ENCODE assay signal across 25 mouse cellular contexts in the genomic region with DNA sequence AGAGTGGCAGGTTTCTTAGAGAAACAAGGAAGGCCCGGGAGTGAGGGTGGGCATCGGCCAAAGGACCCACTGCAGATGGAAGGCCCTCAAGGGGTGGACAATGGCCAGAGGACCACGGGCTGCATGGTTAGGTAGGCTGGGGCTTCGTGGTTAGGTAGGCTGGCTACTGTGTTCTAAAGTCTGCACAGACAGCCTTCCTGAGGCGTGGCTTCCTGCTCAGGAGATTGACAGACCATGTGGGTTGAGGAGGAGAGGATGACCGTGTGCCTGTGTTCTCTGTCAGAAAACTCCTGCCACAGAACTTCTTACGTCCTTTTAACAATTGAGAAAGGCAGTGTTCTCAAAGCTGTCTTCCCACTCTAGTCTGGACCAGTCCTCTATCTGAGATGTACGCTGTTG. TPM values are rescaled to one million over a fixed set of nuclear protein-coding genes. Genes with fewer than 3 reads are reported as not detected.
DNase-seq lines count a peak whose midpoint lies in the region; ATAC-seq and TF ChIP-seq lines count a peak whose summit lies in the region.
"Had no signal": no experiment of that assay in that cellular context is flagged by ENCODE, and none has a peak within 500 bp of the region (broad histone marks: within the 10 kb centered on the region; RNA-seq: fewer than 3 reads in every experiment).

No protein-coding gene starts in this region.

- peaks cover 23 to 45% of the 10 kb centered on the region in 2 experiments for H3K4me1 ChIP-seq in CH12.LX (ENCODE audit: control insufficient read depth in 1 of 2, insufficient read depth in 2 of 2)
- no peaks in the 10 kb centered on the region for H3K4me1 ChIP-seq in liver, embryonic 16.5 days (ENCODE audit: control insufficient read depth, low read depth, low read length)
- H3K4me1 ChIP-seq in intestine, embryonic 15.5 days (replicated peaks) = no peaks in the 10 kb centered on the region
- H3K4me1 ChIP-seq in midbrain, embryonic 13.5 days (replicated peaks) = no peaks in the 10 kb centered on the region
- H3K4me1 ChIP-seq: heart, embryonic 13.5 days had no signal

- TF ChIP-seq POLR2A in CH12.LX (IDR thresholded peaks at IDR 0.05; ENCODE audit: low read depth, low read length) = no peak

- peak; percentile 55 to 56 for DNase-seq in spleen, postnatal 36 days (ENCODE audit: low spot score in 2 of 2)
- no peak for DNase-seq in spleen, adult 12 weeks (ENCODE audit: low spot score)
- peak; percentile 35 for DNase-seq in CH12.LX (ENCODE audit: extremely low read depth)
- peak; percentile 24 for DNase-seq in thymus, postnatal 25 days
- DNase-seq in heart, postnatal 10 days = no peak
- DNase-seq: cerebellum, adult 11-12 months; gastrocnemius, postnatal 14 days; kidney, adult 11 months; right cerebral cortex, postnatal 14 days had no signal

- peak overlapping the region; percentile 71 for H3K27ac ChIP-seq in CH12.LX (ENCODE audit: insufficient read depth, low read depth)
- peak overlapping the region; percentile 7 for H3K27ac ChIP-seq in liver, embryonic 16.5 days (ENCODE audit: low read length)
- H3K27ac ChIP-seq in intestine, embryonic 15.5 days = no peak overlapping the region
- no peak overlapping the region for H3K27ac ChIP-seq in midbrain, embryonic 13.5 days
- H3K27ac ChIP-seq: forebrain, embryonic 10.5 days; heart, embryonic 13.5 days; hindbrain, embryonic 12.5 days; liver, embryonic 14.5 days; macrophage; stomach, postnatal 0 days had no signal

- intact Hi-C loops in heart, postnatal 10 days (cut with DNase I) = loop anchor here (5.0 kb wide), 1 partner anchor 738 kb away; no protein-coding TSS in a partner anchor

- H3K4me3 ChIP-seq in CH12.LX (replicated peaks in 1 of 3; ENCODE audit: low read depth in 2 of 3, low read length in 2 of 3, poor library complexity in 1 of 3) = no peak overlapping the region
- no peak overlapping the region for H3K4me3 ChIP-seq in liver, embryonic 16.5 days (ENCODE audit: low read depth, low read length)
- H3K4me3 ChIP-seq in intestine, embryonic 15.5 days (replicated peaks) = no peak overlapping the region
- no peak overlapping the region for H3K4me3 ChIP-seq in midbrain, embryonic 13.5 days (replicated peaks)
- H3K4me3 ChIP-seq: forebrain, embryonic 10.5 days; heart, embryonic 13.5 days; hindbrain, embryonic 12.5 days had no signal

- 36% methylated on average over 8 of the region's 8 CpGs for whole genome bisulfite sequencing in liver, embryonic 16.5 days (ENCODE audit: insufficient replicate concordance)
- 73% methylated on average over 8 of the region's 8 CpGs for WGBS in intestine, embryonic 15.5 days
- 83% methylated on average over 8 of the region's 8 CpGs for WGBS in midbrain, embryonic 13.5 days

- in situ Hi-C loops in CH12.LX (cut with MboI; ENCODE audit: low pct_ligation_motif_present, low pct_unique_long_range_greater_than_20kb, low sequenced_read_pairs) = no loop called here

- H3K36me3 ChIP-seq in CH12.LX (replicated peaks in 1 of 2; ENCODE audit: control insufficient read depth in 1 of 2, insufficient read depth in 1 of 2, low read length in 1 of 2) = peaks cover 0 to 2% of the 10 kb centered on the region in 2 experiments
- no peaks in the 10 kb centered on the region for H3K36me3 ChIP-seq in liver, embryonic 16.5 days (ENCODE audit: control insufficient read depth, insufficient read depth)
- H3K36me3 ChIP-seq in intestine, embryonic 15.5 days = no peaks in the 10 kb centered on the region
- H3K36me3 ChIP-seq in midbrain, embryonic 13.5 days = no peaks in the 10 kb centered on the region
- H3K36me3 ChIP-seq: forebrain, embryonic 10.5 days; heart, embryonic 13.5 days; hindbrain, embryonic 12.5 days had no signal

- no peak overlapping the region for H3K9ac ChIP-seq in CH12.LX (ENCODE audit: insufficient read depth, low read depth)
- no peak overlapping the region for H3K9ac ChIP-seq in liver, embryonic 16.5 days (ENCODE audit: low read depth, low read length)
- no peak overlapping the region for H3K9ac ChIP-seq in intestine, embryonic 15.5 days
- H3K9ac ChIP-seq in midbrain, embryonic 13.5 days (replicated peaks) = no peak overlapping the region
- H3K9ac ChIP-seq: heart, embryonic 13.5 days; hindbrain, embryonic 12.5 days; liver, embryonic 14.5 days had no signal

- H3K79me2 ChIP-seq in CH12.LX (replicated peaks; ENCODE audit: control insufficient read depth, extremely low read depth, insufficient read depth, poor library complexity, severe bottlenecking) = no peaks in the 10 kb centered on the region

- ATAC-seq in liver, embryonic 16.5 days (ENCODE audit: low read depth) = 0 out of 2 replicates have a peak, but pooled peaks have one; percentile 24
- ATAC-seq in intestine, embryonic 15.5 days = no peak
- no peak for ATAC-seq in midbrain, embryonic 13.5 days
- ATAC-seq: midbrain, embryonic 16.5 days had no signal

- no peak for TF ChIP-seq EP300 in CH12.LX (IDR thresholded peaks at IDR 0.05; ENCODE audit: low read length)

- H3K9me3 ChIP-seq in CH12.LX (replicated peaks; ENCODE audit: low read length) = no peaks in the 10 kb centered on the region
- H3K9me3 ChIP-seq in liver, embryonic 16.5 days (replicated peaks; ENCODE audit: control insufficient read depth, low read length) = no peaks in the 10 kb centered on the region
- H3K9me3 ChIP-seq in intestine, embryonic 15.5 days = no peaks in the 10 kb centered on the region
- H3K9me3 ChIP-seq in midbrain, embryonic 13.5 days = no peaks in the 10 kb centered on the region
- H3K9me3 ChIP-seq: forebrain, embryonic 10.5 days; heart, embryonic 13.5 days; hindbrain, embryonic 12.5 days had no signal

- dilution Hi-C loops in CH12.LX (cut with MboI; ENCODE audit: extremely low pct_ligation_motif_present, extremely low pct_unique_long_range_greater_than_20kb, low sequenced_read_pairs) = no loop called here

- TF ChIP-seq CTCF in CH12.LX (conservative IDR thresholded peaks at IDR 0.05 in 1 of 2, IDR thresholded peaks at IDR 0.05 in 1 of 2; ENCODE audit: low read depth in 2 of 2, low read length in 2 of 2) = no peak

- H3K27me3 ChIP-seq in CH12.LX (replicated peaks) = no peaks in the 10 kb centered on the region
- no peaks in the 10 kb centered on the region for H3K27me3 ChIP-seq in liver, embryonic 16.5 days (ENCODE audit: control insufficient read depth, insufficient read depth, low read depth, low read length)
- H3K27me3 ChIP-seq in intestine, embryonic 15.5 days (replicated peaks) = no peaks in the 10 kb centered on the region
- H3K27me3 ChIP-seq in midbrain, embryonic 13.5 days = no peaks in the 10 kb centered on the region
- H3K27me3 ChIP-seq: heart, embryonic 13.5 days; hindbrain, embryonic 12.5 days had no signal

- no peak overlapping the region for H3K4me2 ChIP-seq in CH12.LX (ENCODE audit: insufficient read depth, low read depth, poor library complexity, severe bottlenecking)
- no peak overlapping the region for H3K4me2 ChIP-seq in liver, embryonic 16.5 days (ENCODE audit: low read depth, low read length)
- H3K4me2 ChIP-seq in intestine, embryonic 15.5 days (replicated peaks) = no peak overlapping the region
- no peak overlapping the region for H3K4me2 ChIP-seq in midbrain, embryonic 13.5 days (replicated peaks)
- H3K4me2 ChIP-seq: heart, embryonic 13.5 days; hindbrain, embryonic 12.5 days had no signal

- TF ChIP-seq RAD21 in CH12.LX (IDR thresholded peaks at IDR 0.05; ENCODE audit: low read depth, low read length) = no peak

TF ChIP-seq in CH12.LX, 34 proteins besides CTCF, POLR2A, EP300 and RAD21 (continues in another document):
- TF ChIP-seq MYC (IDR thresholded peaks at IDR 0.05; ENCODE audit: low read depth, low read length) = peak; percentile 35; the same call in 1 of the 2 replicates

RNA-seq across cellular contexts. Expression of a gene that starts 22.6 kb away (rescaled TPM):
- total RNA-seq in CH12.LX (2012; rRNA removed) = 1.3 and 1.4 TPM in 2 replicates
- total RNA-seq in CH12.LX (2014; rRNA removed) = 19.9 and 25.1 TPM in 2 replicates
- polyA plus RNA-seq in CH12.LX (2012; ENCODE audit: insufficient read length, low read depth) = 4.7 and 10.2 TPM in 2 replicates
- 1.2 and 1.4 TPM in 2 replicates for polyA plus RNA-seq in liver, embryonic 16.5 days (2015; fragmentation: Nextera tagmentation; extraction: Ambion mirVana)
- 17.2 and 17.8 TPM in 2 replicates for polyA plus RNA-seq in intestine, embryonic 15.5 days (2015; fragmentation: Nextera tagmentation; extraction: Ambion mirVana)
- polyA plus RNA-seq in midbrain, embryonic 13.5 days (2015; fragmentation: Nextera tagmentation; extraction: Ambion mirVana) = 28.4 and 41.5 TPM in 2 replicates
- total RNA-seq in heart, postnatal 10 days (2021) = 1 to 10 TPM in 1 of 2 experiments, not detected in 1; 2.3 TPM

RNA-seq across cellular contexts. Expression of a gene that starts 30.3 kb away (rescaled TPM):
- total RNA-seq in CH12.LX (2012; rRNA removed) (not detected in 2 replicates), CH12.LX (2014; rRNA removed) (not detected in 2 replicates)
- not detected in 2 replicates for polyA plus RNA-seq in CH12.LX (2012; ENCODE audit: insufficient read length, low read depth)
- not detected in 2 replicates for polyA plus RNA-seq in liver, embryonic 16.5 days (2015; fragmentation: Nextera tagmentation; extraction: Ambion mirVana)
- not detected in 2 replicates for polyA plus RNA-seq in intestine, embryonic 15.5 days (2015; fragmentation: Nextera tagmentation; extraction: Ambion mirVana)
- polyA plus RNA-seq in midbrain, embryonic 13.5 days (2015; fragmentation: Nextera tagmentation; extraction: Ambion mirVana) = not detected in 2 replicates
- not detected for total RNA-seq in heart, postnatal 10 days (2021)
- total RNA-seq: gastrocnemius, postnatal 14 days; layer of hippocampus, postnatal 14 days; left cerebral cortex, postnatal 25 days had no signal
- polyA plus RNA-seq: brain, embryonic 14.5 days; embryonic facial prominence, embryonic 14.5 days; forebrain, embryonic 10.5 days; frontal cortex, adult 2 months; heart, embryonic 13.5 days; hindbrain, embryonic 12.5 days; liver, embryonic 14.5 days; macrophage; neural tube, embryonic 11.5 days; stomach, postnatal 0 days had no signal

RNA-seq across cellular contexts. Expression of a gene that starts 30.4 kb away (rescaled TPM):
- total RNA-seq in CH12.LX (2012; rRNA removed) = not detected in 2 replicates
- not detected in 2 replicates for total RNA-seq in CH12.LX (2014; rRNA removed)
- polyA plus RNA-seq in CH12.LX (2012; ENCODE audit: insufficient read length, low read depth) = not detected in 2 replicates
- not detected in 2 replicates for polyA plus RNA-seq in liver, embryonic 16.5 days (2015; fragmentation: Nextera tagmentation; extraction: Ambion mirVana)
- not detected in 2 replicates for polyA plus RNA-seq in intestine, embryonic 15.5 days (2015; fragmentation: Nextera tagmentation; extraction: Ambion mirVana)
- not detected in 2 replicates for polyA plus RNA-seq in midbrain, embryonic 13.5 days (2015; fragmentation: Nextera tagmentation; extraction: Ambion mirVana)
- total RNA-seq in heart, postnatal 10 days (2021) = not detected
- total RNA-seq: gastrocnemius, postnatal 14 days; layer of hippocampus, postnatal 14 days; left cerebral cortex, postnatal 25 days had no signal
- polyA plus RNA-seq: embryonic facial prominence, embryonic 14.5 days; forebrain, embryonic 10.5 days; frontal cortex, adult 2 months; hindbrain, embryonic 12.5 days; liver, embryonic 14.5 days; macrophage; neural tube, embryonic 11.5 days; stomach, postnatal 0 days had no signal

RNA-seq across cellular contexts. Expression of a gene that starts 44.8 kb away (rescaled TPM):
- total RNA-seq in CH12.LX (2012; rRNA removed) (4,140 and 4,169 TPM in 2 replicates), CH12.LX (2014; rRNA removed) (2,094 and 2,149 TPM in 2 replicates)
- 1,720 and 1,739 TPM in 2 replicates for polyA plus RNA-seq in CH12.LX (2012; ENCODE audit: insufficient read length, low read depth)
- 1,002 and 1,147 TPM in 2 replicates for polyA plus RNA-seq in liver, embryonic 16.5 days (2015; fragmentation: Nextera tagmentation; extraction: Ambion mirVana)
- 2,486 and 2,546 TPM in 2 replicates for polyA plus RNA-seq in intestine, embryonic 15.5 days (2015; fragmentation: Nextera tagmentation; extraction: Ambion mirVana)
- polyA plus RNA-seq in midbrain, embryonic 13.5 days (2015; fragmentation: Nextera tagmentation; extraction: Ambion mirVana) = 1,308 and 1,443 TPM in 2 replicates
- total RNA-seq in heart, postnatal 10 days (2021) = 100 to 1,000 TPM; 752 to 777 TPM

RNA-seq across cellular contexts. Expression of a gene that starts 57.8 kb away (rescaled TPM):
- total RNA-seq in CH12.LX (2012; rRNA removed) = 71.3 and 75.2 TPM in 2 replicates
- 46.6 and 51.8 TPM in 2 replicates for total RNA-seq in CH12.LX (2014; rRNA removed)
- 313 and 422 TPM in 2 replicates for polyA plus RNA-seq in CH12.LX (2012; ENCODE audit: insufficient read length, low read depth)
- polyA plus RNA-seq in liver, embryonic 16.5 days (2015; fragmentation: Nextera tagmentation; extraction: Ambion mirVana) = 10.5 and 13.9 TPM in 2 replicates
- 0.19 and 0.29 TPM in 2 replicates for polyA plus RNA-seq in intestine, embryonic 15.5 days (2015; fragmentation: Nextera tagmentation; extraction: Ambion mirVana)
- polyA plus RNA-seq in midbrain, embryonic 13.5 days (2015; fragmentation: Nextera tagmentation; extraction: Ambion mirVana) = 0.35 and 0.40 TPM in 2 replicates
- 1 to 10 TPM; 1.3 to 1.8 TPM for total RNA-seq in heart, postnatal 10 days (2021)

Comparison
In these comparisons a context has a peak if more than half of its experiments do, and no peak if none do; other contexts are left out.
1. DNase-seq: peak in spleen, postnatal 36 days (2 of 2), CH12.LX (single experiment) and thymus, postnatal 25 days (single experiment); none in spleen, adult 12 weeks (single experiment) and heart, postnatal 10 days (0 of 2).
2. H3K27ac ChIP-seq: peak in CH12.LX (single experiment) and liver, embryonic 16.5 days (single experiment); none in intestine, embryonic 15.5 days (single experiment) and midbrain, embryonic 13.5 days (single experiment).